Mouse (Mus musculus) G1E (cell line): Measurements from ENCODE around the gene Mrm2. TPM values are rescaled to one million over a fixed set of nuclear protein-coding genes. Genes with fewer than 3 reads are reported as not detected.
"Not testable (repeated sequence)": the region's sequence is repeated elsewhere in the genome, so short reads cannot be mapped to it uniquely, and the experiment has no call there.

Experiments used
- ATAC-seq: 2 replicates; pipeline ENCODE4 v1.8.0; 2016; ENCODE audit warnings: mild to moderate bottlenecking; ENCODE audit not compliant: insufficient number of reproducible peaks, poor library complexity, low FRiP score, severe bottlenecking; ENCODE audit errors: extremely low read depth
- DNase-seq: peaks from one replicate; pipeline ENCODE4 v3.0.0; 2012; ENCODE audit warnings: low spot score
- H3K27me3 ChIP-seq: 2 replicates; pipeline ENCODE4 v1.6.1; 2012; ENCODE audit warnings: mild to moderate bottlenecking, low read length, inconsistent platforms; ENCODE audit not compliant: insufficient read depth
- H3K36me3 ChIP-seq: replicated peaks from 2 replicates; pipeline ENCODE3; 2012; ENCODE audit warnings: mild to moderate bottlenecking, inconsistent platforms
- H3K4me1 ChIP-seq: 2 replicates; pipeline ENCODE4 v1.6.1; 2012; ENCODE audit warnings: low read depth, low read length, inconsistent platforms, mixed read lengths; ENCODE audit not compliant: insufficient read depth
- H3K4me3 ChIP-seq: 2 replicates; pipeline ENCODE4 v1.5.1; 2012; ENCODE audit warnings: low read depth, mild to moderate bottlenecking, inconsistent platforms, low read length, moderate library complexity, mixed read lengths
- H3K9me3 ChIP-seq: replicated peaks from 2 replicates; pipeline ENCODE4 v1.6.1; 2012; ENCODE audit warnings: inconsistent platforms
- CTCF ChIP-seq: IDR thresholded peaks from 2 replicates; pipeline ENCODE4 v1.5.1; 2012; ENCODE audit warnings: low read depth, low read length, inconsistent platforms, mixed read lengths
- GATA1 ChIP-seq: IDR thresholded peaks from 2 replicates; pipeline ENCODE4 v1.6.1; 2012; ENCODE audit warnings: borderline replicate concordance, low read length, inconsistent platforms, mixed read lengths
- GATA2 ChIP-seq: IDR thresholded peaks from 2 replicates; pipeline ENCODE4 v1.6.1; 2012; ENCODE audit warnings: low read depth, low read length, inconsistent platforms, borderline replicate concordance
- POLR2AphosphoS5 ChIP-seq: IDR thresholded peaks from 2 replicates; pipeline ENCODE4 v1.6.1; 2012; ENCODE audit warnings: low read depth, low read length, inconsistent platforms; ENCODE audit not compliant: insufficient replicate concordance
- TAL1 ChIP-seq: conservative IDR thresholded peaks from 2 replicates; pipeline ENCODE4 v1.6.1; 2012; ENCODE audit warnings: low read depth, low read length, inconsistent platforms, mixed read lengths
- polyA plus RNA-seq: library from polyadenylated mRNA; stranded (reverse); fragments of >175 nt; gene quantifications from 2 replicates; pipeline ENCODE4 v1.2.3, GENCODE M21; 2012
- total RNA-seq, 2 experiments: library from RNA; stranded (forward) in 1 of 2; stranded (reverse) in 1 of 2; fragments of 200-1000 nt in 1 of 2; fragments of >200 nt in 1 of 2; fragmentation: Nextera tagmentation in 1 of 2; gene quantifications; 2 replicates each; pipeline ENCODE4 v1.2.3; 2014 to 2017

Gene Mrm2
- total and polyA plus RNA-seq, 3 experiments, result 4.8 to 13.6 (median 8.5) TPM

DNA sequence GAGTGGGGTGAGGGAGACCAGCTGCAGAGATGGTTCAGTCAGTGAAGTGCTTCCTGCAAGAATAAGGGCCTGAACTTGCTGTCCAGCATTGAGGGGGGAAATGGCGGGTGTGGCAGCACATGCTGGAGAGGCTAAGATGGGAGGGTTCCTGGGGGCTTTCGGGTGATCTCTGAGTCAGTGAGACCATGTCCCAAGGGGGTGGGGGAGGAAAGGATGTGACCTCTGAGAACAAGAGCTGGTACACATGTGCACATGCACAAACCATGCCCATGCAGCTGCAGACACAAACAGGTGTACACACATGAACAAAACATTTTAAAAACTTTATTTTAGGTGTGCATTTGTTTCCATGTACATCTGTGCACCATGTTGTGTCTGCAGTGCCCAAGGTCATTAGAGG, 42.0 kb upstream of the Mrm2 start:
- Histone ChIP-seq H3K36me3 (peaks cover 27% of the 10 kb centered on the region), H3K4me3 (no peak overlapping the region), H3K27me3 (no peaks in the 10 kb centered on the region), H3K4me1 (peaks cover 21% of the 10 kb centered on the region), H3K9me3 (no peaks in the 10 kb centered on the region)
- ATAC-seq (no peak), DNase-seq (no peak)
- no peak for TF ChIP-seq TAL1
- TF ChIP-seq GATA2, result no peak
- TF ChIP-seq CTCF, result no peak
- no peak for TF ChIP-seq POLR2AphosphoS5
- no peak for TF ChIP-seq GATA1

DNA sequence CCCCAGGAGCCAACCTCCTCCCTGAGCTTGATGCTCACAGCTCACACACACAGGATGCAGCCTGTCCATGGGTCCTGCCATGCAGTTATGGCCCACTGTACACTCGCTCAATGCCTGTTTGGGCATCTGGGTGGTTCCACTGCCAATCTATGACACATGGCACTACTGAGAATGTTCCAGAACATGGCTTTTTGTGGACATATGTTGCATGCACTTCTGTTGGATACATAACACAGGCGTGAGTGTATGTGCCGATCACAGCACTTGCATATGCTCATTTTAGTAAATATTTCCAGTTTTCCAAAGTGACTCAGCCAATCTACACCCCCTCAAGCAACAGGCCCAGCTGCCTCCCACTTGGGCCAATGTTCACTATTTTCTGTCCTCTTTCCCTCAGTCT, 40.0 kb upstream of the Mrm2 start:
- Histone ChIP-seq H3K4me3 (no peak overlapping the region), H3K4me1 (peaks cover 14% of the 10 kb centered on the region), H3K27me3 (no peaks in the 10 kb centered on the region), H3K36me3 (peaks cover 33% of the 10 kb centered on the region), H3K9me3 (no peaks in the 10 kb centered on the region)
- ATAC-seq (no peak), DNase-seq (no peak)
- TF ChIP-seq GATA2, result no peak
- TF ChIP-seq TAL1, result no peak
- TF ChIP-seq POLR2AphosphoS5, result no peak
- no peak for TF ChIP-seq GATA1
- TF ChIP-seq CTCF, result no peak

- H3K4me3 ChIP-seq, result no peak overlapping the region
- ATAC-seq, result no peak; the same call in 1 of the 2 replicates
- no peak for DNase-seq
- no peak for TF ChIP-seq GATA1
- no peak for TF ChIP-seq TAL1
- no peak for TF ChIP-seq POLR2AphosphoS5
- TF ChIP-seq GATA2, result no peak
- TF ChIP-seq CTCF, result no peak
- H3K4me1 ChIP-seq, result peaks cover 14% of the 10 kb centered on the region
- H3K9me3 ChIP-seq, result no peaks in the 10 kb centered on the region
- H3K36me3 ChIP-seq, result peaks cover 38% of the 10 kb centered on the region
- no peaks in the 10 kb centered on the region for H3K27me3 ChIP-seq
These were observed 39.0 kb upstream of the Mrm2 start for GRCm38 (mm10) chr5:140370446-140371254.

DNA sequence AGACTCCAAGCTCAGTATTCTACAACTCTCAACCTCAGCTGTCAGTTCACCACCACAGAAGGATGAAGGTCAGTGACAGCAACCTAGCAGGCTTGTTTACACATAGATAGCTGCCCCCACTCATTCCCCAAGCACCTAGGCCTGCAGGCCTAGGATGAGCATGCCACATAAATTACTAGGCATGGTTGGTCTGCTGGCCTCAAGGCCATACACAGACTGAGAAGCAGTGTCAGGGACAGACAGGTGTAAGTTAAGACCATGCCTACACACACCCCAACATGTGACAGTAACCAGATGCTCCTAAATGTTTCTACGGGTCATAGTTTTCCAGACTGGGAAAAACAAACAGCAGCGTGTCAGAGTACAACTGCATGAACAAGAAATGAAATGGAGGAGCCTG, 37.8 kb upstream of the Mrm2 start:
- no peaks in the 10 kb centered on the region for H3K9me3 ChIP-seq

DNA sequence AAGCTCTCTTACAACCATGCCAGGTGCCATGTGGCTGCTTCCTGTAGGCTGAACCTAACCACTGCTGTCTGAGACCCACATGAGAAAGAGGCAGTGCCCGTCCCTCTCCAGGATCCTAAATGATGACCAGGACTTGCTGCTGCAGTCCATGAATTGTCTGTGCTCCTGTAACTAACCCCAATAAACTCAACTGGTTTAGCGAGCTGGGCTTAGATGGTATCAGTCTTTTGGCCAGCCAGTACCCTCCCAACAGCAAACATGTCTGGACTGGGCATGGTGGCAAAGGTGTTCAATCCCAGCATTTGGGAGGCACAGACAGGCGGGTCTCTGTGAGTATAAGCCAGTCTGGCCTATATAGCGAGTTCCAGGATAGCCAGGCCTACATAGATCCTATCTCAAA, 37.2 kb upstream of the Mrm2 start:
- peaks cover 48% of the 10 kb centered on the region for H3K36me3 ChIP-seq
- peaks cover 10% of the 10 kb centered on the region for H3K4me1 ChIP-seq

More for the DNA sequence above, 37.8 kb upstream of the Mrm2 start:
- H3K4me3 ChIP-seq, result no peak overlapping the region
- TF ChIP-seq TAL1 (no peak), GATA2 (no peak), POLR2AphosphoS5 (no peak), GATA1 (no peak), CTCF (no peak)
- H3K27me3 ChIP-seq, result no peaks in the 10 kb centered on the region
- DNase-seq (no peak), ATAC-seq (no peak)
- peaks cover 14% of the 10 kb centered on the region for H3K4me1 ChIP-seq
- peaks cover 46% of the 10 kb centered on the region for H3K36me3 ChIP-seq

GRCm38 (mm10) chr5:140368126-140368525, 36.4 kb upstream of the Mrm2 start:
- ATAC-seq, H3K4me3 ChIP-seq: not testable (repeated sequence)
- peaks cover 48% of the 10 kb centered on the region for H3K36me3 ChIP-seq

More for the DNA sequence above, 37.2 kb upstream of the Mrm2 start:
- ATAC-seq, result no peak
- Histone ChIP-seq H3K27me3 (no peaks in the 10 kb centered on the region), H3K4me3 (no peak overlapping the region), H3K9me3 (no peaks in the 10 kb centered on the region)
- no peak for DNase-seq
- no peak for TF ChIP-seq GATA1
- TF ChIP-seq CTCF, result no peak
- TF ChIP-seq TAL1, result no peak
- no peak for TF ChIP-seq GATA2
- TF ChIP-seq POLR2AphosphoS5, result no peak

GRCm38 (mm10) chr5:140364415-140364814, 32.7 kb upstream of the Mrm2 start:
- ATAC-seq (no peak), DNase-seq (no peak)
- H3K9me3 ChIP-seq, result peaks cover 7% of the 10 kb centered on the region; the same call in 1 of the 2 replicates
- H3K4me3 ChIP-seq, result no peak overlapping the region
- H3K27me3 ChIP-seq, result no peaks in the 10 kb centered on the region
- peaks cover 59% of the 10 kb centered on the region for H3K36me3 ChIP-seq
- TF ChIP-seq GATA2 (no peak), GATA1 (no peak), TAL1 (no peak), CTCF (no peak), POLR2AphosphoS5 (no peak)
- no peaks in the 10 kb centered on the region; the same call in 1 of the 2 replicates for H3K4me1 ChIP-seq

More at GRCm38 (mm10) chr5:140368126-140368525, 36.4 kb upstream of the Mrm2 start:
- H3K9me3 ChIP-seq, DNase-seq, H3K27me3 ChIP-seq, H3K4me1 ChIP-seq: not testable (repeated sequence)
